Mouse (Mus musculus) forebrain, embryonic 15.5 days (tissue): ENCODE data around the gene Csad. TPM values are rescaled to one million over a fixed set of nuclear protein-coding genes. Genes with fewer than 3 reads are reported as not detected.
A peak's percentile ranks its signal among the peaks of the same experiment; 100 is the strongest.

ENCODE experiments used
- ATAC-seq: fragments of 200-750 bp; cut with Nextera tagmentation; replicated peaks from 2 replicates; pipeline ENCODE4 v1.8.0; 2017; ENCODE audit warnings: mild to moderate bottlenecking, moderate TSS enrichment, moderate library complexity
- H3K27ac ChIP-seq: fragments of 300-500 bp; sonication (generic); replicated peaks from 2 replicates; pipeline ENCODE4 v1.5.1; 2015; ENCODE audit warnings: mild to moderate bottlenecking, inconsistent platforms
- H3K27me3 ChIP-seq: fragments of 300-500 bp; sonication (generic); 2 replicates; pipeline ENCODE4 v1.6.1; 2015; ENCODE audit warnings: inconsistent platforms
- H3K36me3 ChIP-seq: fragments of 300-500 bp; sonication (generic); 2 replicates; pipeline ENCODE4 v1.6.1; 2015; ENCODE audit warnings: mild to moderate bottlenecking, inconsistent platforms
- H3K4me1 ChIP-seq: fragments of 300-500 bp; sonication (generic); 2 replicates; pipeline ENCODE4 v1.6.1; 2015; ENCODE audit warnings: inconsistent platforms
- H3K4me2 ChIP-seq: fragments of 300-500 bp; sonication (generic); replicated peaks from 2 replicates; pipeline ENCODE4 v1.6.1; 2015; ENCODE audit warnings: mild to moderate bottlenecking, inconsistent platforms
- H3K4me3 ChIP-seq: fragments of 300-500 bp; sonication (generic); 2 replicates; pipeline ENCODE4 v1.5.1; 2015; ENCODE audit warnings: mild to moderate bottlenecking, inconsistent platforms
- H3K9ac ChIP-seq: fragments of 300-500 bp; sonication (generic); replicated peaks from 2 replicates; pipeline ENCODE4 v1.6.1; 2015; ENCODE audit warnings: mild to moderate bottlenecking, inconsistent platforms
- H3K9me3 ChIP-seq: fragments of 300-500 bp; sonication (generic); 2 replicates; pipeline ENCODE4 v1.6.1; 2016; ENCODE audit warnings: inconsistent platforms
- WGBS: fragments of 180-500 bp; shearing (Covaris S2); methylation state at CpG from one replicate; pipeline ENCODE4 v1.1.7; 2015; ENCODE audit warnings: mixed read lengths; 5-methylcytosine and 5-hydroxymethylcytosine counted together
- polyA plus RNA-seq: library from polyadenylated mRNA; unstranded; fragments of >200 nt; fragmentation: Nextera tagmentation; extraction: Ambion mirVana; gene quantifications from 2 replicates; pipeline ENCODE4 v1.2.1, GENCODE M21; 2015

Gene Csad
- polyA plus RNA-seq, 1 experiment from 2014 or later: 44.2 TPM

DNA sequence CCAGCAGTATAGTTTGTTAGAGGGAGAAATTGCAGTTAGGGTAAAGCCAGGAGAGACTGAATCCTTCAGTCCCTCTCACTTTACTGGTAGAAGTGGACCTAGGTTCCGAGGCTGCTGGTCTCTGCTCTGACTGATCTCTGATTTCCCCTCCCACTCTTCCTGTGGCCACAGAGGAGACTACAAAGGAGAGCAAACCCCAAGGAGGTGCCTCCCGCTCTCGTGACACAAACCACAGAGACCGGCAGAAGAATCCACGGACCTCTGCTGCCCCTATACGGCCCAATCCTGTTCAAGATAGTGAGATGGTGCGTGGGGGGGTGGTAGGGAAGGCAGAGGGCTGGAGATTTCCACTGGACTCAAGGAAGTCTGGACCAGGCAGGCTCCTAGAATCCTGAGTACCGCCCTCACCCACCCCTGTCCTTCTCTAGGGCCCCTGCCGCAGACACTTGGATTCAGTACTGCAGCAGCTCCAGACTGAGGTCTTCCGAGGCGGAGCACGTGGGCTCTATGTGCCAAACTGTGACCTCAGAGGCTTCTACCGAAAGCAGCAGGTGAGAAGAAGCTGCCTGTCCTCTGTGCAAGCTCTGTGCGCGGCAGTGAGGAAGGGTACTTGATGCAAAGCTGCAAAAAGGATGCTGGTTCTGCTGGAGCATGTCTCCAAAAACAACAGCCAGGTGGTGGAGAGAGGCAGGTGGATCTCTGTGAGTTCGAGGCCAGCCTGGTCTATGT, 56.7 kb downstream of the Csad start:
- Histone ChIP-seq H3K4me1 (peaks cover 4% of the 10 kb centered on the region; the same call in 1 of the 2 replicates), H3K4me3 (no peak overlapping the region), H3K36me3 (no peaks in the 10 kb centered on the region), H3K9me3 (no peaks in the 10 kb centered on the region), H3K27me3 (peaks cover 30% of the 10 kb centered on the region), H3K27ac (no peak overlapping the region), H3K9ac (no peak overlapping the region), H3K4me2 (no peak overlapping the region)
- 70% methylated on average over 16 of the region's 16 CpGs for WGBS
- no peak for ATAC-seq

GRCm38 (mm10) chr15:102146882-102147281, 57.6 kb downstream of the Csad start:
- WGBS: 4% methylated on average over 1 of the region's 1 CpGs
- no peak for ATAC-seq

DNA sequence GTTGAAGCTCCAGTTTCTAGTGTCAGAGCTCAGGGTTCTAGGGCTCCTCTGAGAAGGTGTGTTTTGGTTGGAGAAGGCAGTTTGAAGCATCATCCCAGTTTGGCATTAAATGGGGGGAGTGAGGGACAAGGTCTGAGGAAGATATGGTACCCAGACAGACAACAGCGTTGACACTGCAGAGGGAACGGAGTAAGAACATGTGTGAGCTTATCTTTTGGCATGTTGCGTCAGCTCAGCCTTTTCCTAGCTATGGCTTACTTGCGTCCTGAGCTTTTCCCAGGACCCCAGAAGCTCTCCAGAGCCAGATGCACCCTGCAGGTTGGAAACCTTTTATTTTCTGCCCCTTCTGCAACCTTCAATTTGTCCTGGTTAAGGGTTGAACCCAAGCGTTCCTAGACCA, 58.4 kb downstream of the Csad start:
- no peak overlapping the region for H3K4me2 ChIP-seq
- WGBS: 91% methylated on average over 5 of the region's 5 CpGs
- no peaks in the 10 kb centered on the region for H3K9me3 ChIP-seq
- no peak overlapping the region for H3K27ac ChIP-seq
- no peaks in the 10 kb centered on the region for H3K36me3 ChIP-seq
- peaks cover 4% of the 10 kb centered on the region; the same call in 1 of the 2 replicates for H3K4me1 ChIP-seq
- no peak overlapping the region for H3K9ac ChIP-seq
- peaks cover 30% of the 10 kb centered on the region for H3K27me3 ChIP-seq
- ATAC-seq: no peak
- no peak overlapping the region for H3K4me3 ChIP-seq

More at GRCm38 (mm10) chr15:102146882-102147281, 57.6 kb downstream of the Csad start:
- Histone ChIP-seq H3K4me2 (no peak overlapping the region), H3K4me1 (peaks cover 4% of the 10 kb centered on the region; the same call in 1 of the 2 replicates), H3K27me3 (peaks cover 30% of the 10 kb centered on the region), H3K36me3 (no peaks in the 10 kb centered on the region), H3K27ac (no peak overlapping the region), H3K9ac (no peak overlapping the region), H3K9me3 (no peaks in the 10 kb centered on the region), H3K4me3 (no peak overlapping the region)

DNA sequence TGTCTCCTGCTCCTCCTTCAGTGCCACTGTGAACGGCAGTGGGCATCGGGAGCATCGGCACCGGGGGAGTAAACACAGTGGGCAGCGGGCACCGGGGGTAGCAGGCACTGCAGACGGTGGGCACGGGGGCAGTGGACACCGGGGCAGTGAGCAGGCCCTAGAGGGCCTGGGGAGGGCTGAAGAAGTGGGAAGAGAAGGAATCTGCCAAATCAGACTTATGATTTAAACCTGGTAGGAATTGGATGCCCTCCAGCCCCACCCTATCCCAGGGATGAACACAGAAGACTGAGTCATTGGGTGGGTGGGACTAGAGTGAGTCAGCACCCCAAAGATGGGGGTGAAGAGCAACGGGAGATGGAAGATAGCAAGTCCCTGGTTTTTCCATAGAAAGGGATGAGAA, 59.2 kb downstream of the Csad start:
- ATAC-seq: no peak
- Histone ChIP-seq H3K4me2 (no peak overlapping the region), H3K4me3 (no peak overlapping the region), H3K27ac (no peak overlapping the region), H3K4me1 (peaks cover 4% of the 10 kb centered on the region; the same call in 1 of the 2 replicates), H3K9me3 (no peaks in the 10 kb centered on the region), H3K36me3 (no peaks in the 10 kb centered on the region), H3K9ac (no peak overlapping the region), H3K27me3 (peaks cover 30% of the 10 kb centered on the region)
- WGBS: 88% methylated on average over 10 of the region's 10 CpGs

GRCm38 (mm10) chr15:102144726-102145125, 59.8 kb downstream of the Csad start:
- peaks cover 30% of the 10 kb centered on the region for H3K27me3 ChIP-seq
- 14% methylated on average over 19 of the region's 19 CpGs for WGBS
- 0 out of 2 replicates have a peak overlapping the region, but pooled peaks have one; percentile 4 for H3K4me3 ChIP-seq
- no peak overlapping the region for H3K9ac ChIP-seq
- no peaks in the 10 kb centered on the region for H3K9me3 ChIP-seq
- peaks cover 4% of the 10 kb centered on the region; the same call in 1 of the 2 replicates for H3K4me1 ChIP-seq
- H3K36me3 ChIP-seq: no peaks in the 10 kb centered on the region
- no peak for ATAC-seq
- 0 out of 2 replicates have a peak overlapping the region, but pooled peaks have one; percentile 5 for H3K4me2 ChIP-seq
- no peak overlapping the region for H3K27ac ChIP-seq

DNA sequence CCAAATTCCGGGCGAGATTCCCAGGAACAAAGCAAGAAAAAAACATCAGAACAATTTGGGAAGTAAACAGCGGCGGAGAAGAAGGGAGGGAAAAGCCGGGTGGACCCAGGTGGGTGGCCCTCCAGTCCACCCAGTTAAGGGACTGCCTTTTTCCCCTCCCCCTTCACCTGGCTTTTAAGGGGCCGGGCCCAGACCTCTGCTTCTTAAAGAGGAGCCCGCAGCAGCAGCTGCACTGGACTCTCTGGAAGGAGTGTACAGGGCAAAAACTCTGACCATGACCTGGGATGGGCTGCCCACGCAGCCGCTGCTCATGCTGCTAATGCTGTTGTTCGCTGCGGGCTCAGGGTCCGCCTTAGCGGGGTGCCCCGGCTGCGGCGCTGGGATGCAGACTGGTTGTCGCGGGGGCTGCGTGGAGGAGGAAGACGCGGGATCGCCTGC, 60.2 kb downstream of the Csad start, which contains the start of gene Igfbp6:
Igfbp6 (plus strand) TSS at position 89 of the 438 bp plus-strand sequence.
- 0 out of 2 replicates have a peak within 1 kb of the TSS, but pooled peaks have one; percentile 4 for H3K4me3 ChIP-seq
- no peaks in the 10 kb centered on the region for H3K36me3 ChIP-seq
- H3K27me3 ChIP-seq: peaks cover 30% of the 10 kb centered on the region
- H3K27ac ChIP-seq: no peak within 1 kb of the TSS
- no peaks in the 10 kb centered on the region for H3K9me3 ChIP-seq
- ATAC-seq: no peak
- H3K4me1 ChIP-seq: peaks cover 4% of the 10 kb centered on the region; the same call in 1 of the 2 replicates
- H3K9ac ChIP-seq: no peak within 1 kb of the TSS
- 3% methylated on average over 22 of the region's 22 CpGs for WGBS
- 0 out of 2 replicates have a peak within 1 kb of the TSS, but pooled peaks have one; percentile 5 for H3K4me2 ChIP-seq

GRCm38 (mm10) chr15:102142914-102143912, 61.3 kb downstream of the Csad start:
- peaks cover 30% of the 10 kb centered on the region for H3K27me3 ChIP-seq
- 54% methylated on average over 23 of the region's 23 CpGs for WGBS

DNA sequence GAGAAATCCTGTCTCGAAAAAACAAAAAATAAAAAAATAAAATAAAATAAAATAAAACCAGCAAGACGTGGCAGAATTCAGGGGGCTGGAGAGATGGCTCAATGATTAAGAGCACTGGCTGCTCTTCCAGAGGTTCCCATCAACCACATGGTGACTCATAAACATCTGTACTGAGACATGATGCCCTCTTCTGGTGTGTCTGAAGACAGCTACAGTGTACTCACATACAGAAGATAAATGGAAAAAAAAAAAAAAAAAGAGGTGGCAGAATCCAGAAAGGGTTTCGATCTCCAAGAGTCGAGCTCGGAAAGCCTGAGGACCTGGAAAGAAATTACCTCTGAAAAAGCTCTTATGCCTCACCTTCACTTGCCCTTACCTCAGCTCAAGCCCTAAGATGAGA, 63.4 kb downstream of the Csad start:
- Histone ChIP-seq H3K9me3 (no peaks in the 10 kb centered on the region), H3K27me3 (peaks cover 29% of the 10 kb centered on the region), H3K36me3 (no peaks in the 10 kb centered on the region), H3K4me2 (no peak overlapping the region), H3K4me3 (no peak overlapping the region), H3K27ac (no peak overlapping the region), H3K9ac (no peak overlapping the region), H3K4me1 (peaks cover 14% of the 10 kb centered on the region)
- no peak for ATAC-seq
- WGBS: 92% methylated on average over 5 of the region's 5 CpGs

More at GRCm38 (mm10) chr15:102142914-102143912, 61.3 kb downstream of the Csad start:
- peaks cover 4% of the 10 kb centered on the region; the same call in 1 of the 2 replicates for H3K4me1 ChIP-seq
- no peak overlapping the region for H3K4me2 ChIP-seq
- H3K36me3 ChIP-seq: no peaks in the 10 kb centered on the region
- no peak for ATAC-seq
- no peak overlapping the region for H3K27ac ChIP-seq
- no peaks in the 10 kb centered on the region for H3K9me3 ChIP-seq
- no peak overlapping the region for H3K9ac ChIP-seq
- H3K4me3 ChIP-seq: no peak overlapping the region

GRCm38 (mm10) chr15:102136129-102136758, 68.3 kb downstream of the Csad start, which contains the start of gene Spryd3:
Spryd3 (minus strand) TSS chr15:102136234.
- peak; percentile 99 for ATAC-seq
- peak within 1 kb of the TSS; percentile 93 for H3K9ac ChIP-seq
- H3K27ac ChIP-seq: peak within 1 kb of the TSS; percentile 88
- H3K4me1 ChIP-seq: peaks cover 21% of the 10 kb centered on the region
- peak within 1 kb of the TSS; percentile 98 for H3K4me3 ChIP-seq
- H3K27me3 ChIP-seq: no peaks in the 10 kb centered on the region
- H3K9me3 ChIP-seq: no peaks in the 10 kb centered on the region
- peak within 1 kb of the TSS; percentile 78 for H3K4me2 ChIP-seq
- peaks cover 18% of the 10 kb centered on the region for H3K36me3 ChIP-seq
- WGBS: under 1% methylated on average over 49 of the region's 50 CpGs

- no peaks in the 10 kb centered on the region for H3K27me3 ChIP-seq
- H3K4me3 ChIP-seq: peak overlapping the region; percentile 98
- H3K9me3 ChIP-seq: no peaks in the 10 kb centered on the region
- peak overlapping the region; percentile 88 for H3K27ac ChIP-seq
- H3K4me2 ChIP-seq: peak overlapping the region; percentile 77
- WGBS: 2% methylated on average over 35 of the region's 35 CpGs
- peaks cover 23% of the 10 kb centered on the region for H3K36me3 ChIP-seq
- peak overlapping the region; percentile 93 for H3K9ac ChIP-seq
- ATAC-seq: peak; percentile 83
- peaks cover 21% of the 10 kb centered on the region for H3K4me1 ChIP-seq
These were observed 68.9 kb downstream of the Csad start for GRCm38 (mm10) chr15:102135522-102136128.

DNA sequence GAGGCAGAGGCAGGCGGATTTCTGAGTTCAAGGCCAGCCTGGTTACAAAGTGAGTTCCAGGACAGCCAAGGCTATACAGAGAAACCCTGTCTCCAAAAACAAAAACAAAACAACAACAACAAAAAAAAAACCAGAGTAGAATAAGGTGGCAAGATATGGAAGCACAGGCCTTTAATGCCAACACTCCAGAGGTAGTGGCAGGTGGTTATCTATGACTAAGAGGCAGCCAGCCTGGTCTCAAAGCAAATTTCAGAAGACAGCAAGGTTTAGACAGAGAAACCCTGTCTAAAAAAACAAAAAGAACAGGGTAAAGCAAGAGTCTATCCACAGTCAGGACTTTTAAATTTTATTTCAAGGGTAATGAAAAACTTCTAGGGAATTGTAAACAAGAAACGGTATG, 69.8 kb downstream of the Csad start:
- H3K9me3 ChIP-seq: no peaks in the 10 kb centered on the region
- H3K4me3 ChIP-seq: peak overlapping the region; percentile 98; the same call in 1 of the 2 replicates
- no peak overlapping the region for H3K27ac ChIP-seq
- H3K4me1 ChIP-seq: peaks cover 21% of the 10 kb centered on the region
- H3K36me3 ChIP-seq: peaks cover 32% of the 10 kb centered on the region
- peak overlapping the region; percentile 77 for H3K4me2 ChIP-seq
- H3K27me3 ChIP-seq: no peaks in the 10 kb centered on the region
- H3K9ac ChIP-seq: no peak overlapping the region; the same call in 1 of the 2 replicates
- no peak for ATAC-seq
- 93% methylated on average over 2 of the region's 2 CpGs for WGBS
